Mouse (Mus musculus): ENCODE measurements around the gene Dscaml1.

- TF ChIP-seq CTCF (IDR thresholded peaks at IDR 0.05; ENCODE audit: extremely low read depth, insufficient read length, insufficient replicate concordance, low read depth, low read length) (no peak), POLR2A (IDR thresholded peaks at IDR 0.05; ENCODE audit: low read depth, low read length) (no peak)
Observed at GRCm38 (mm10) chr9:45791456-45792142, 365.2 kb downstream of the Dscaml1 start.

Data from small intestine, adult 2 months (tissue).